Mouse (Mus musculus) G1E (cell line): ENCODE data around the gene Cbx7. TPM values are rescaled to one million over a fixed set of nuclear protein-coding genes. Genes with fewer than 3 reads are reported as not detected.

Experiments used
- ATAC-seq: 2 replicates; pipeline ENCODE4 v1.8.0; 2016; ENCODE audit warnings: mild to moderate bottlenecking; ENCODE audit not compliant: insufficient number of reproducible peaks, poor library complexity, low FRiP score, severe bottlenecking; ENCODE audit errors: extremely low read depth
- DNase-seq: peaks from one replicate; pipeline ENCODE4 v3.0.0; 2012; ENCODE audit warnings: low spot score
- H3K27me3 ChIP-seq: 2 replicates; pipeline ENCODE4 v1.6.1; 2012; ENCODE audit warnings: mild to moderate bottlenecking, low read length, inconsistent platforms; ENCODE audit not compliant: insufficient read depth
- H3K36me3 ChIP-seq: replicated peaks from 2 replicates; pipeline ENCODE3; 2012; ENCODE audit warnings: mild to moderate bottlenecking, inconsistent platforms
- H3K4me1 ChIP-seq: 2 replicates; pipeline ENCODE4 v1.6.1; 2012; ENCODE audit warnings: low read depth, low read length, inconsistent platforms, mixed read lengths; ENCODE audit not compliant: insufficient read depth
- H3K4me3 ChIP-seq: 2 replicates; pipeline ENCODE4 v1.5.1; 2012; ENCODE audit warnings: low read depth, mild to moderate bottlenecking, inconsistent platforms, low read length, moderate library complexity, mixed read lengths
- H3K9me3 ChIP-seq: replicated peaks from 2 replicates; pipeline ENCODE4 v1.6.1; 2012; ENCODE audit warnings: inconsistent platforms
- CTCF ChIP-seq: IDR thresholded peaks from 2 replicates; pipeline ENCODE4 v1.5.1; 2012; ENCODE audit warnings: low read depth, low read length, inconsistent platforms, mixed read lengths
- GATA1 ChIP-seq: IDR thresholded peaks from 2 replicates; pipeline ENCODE4 v1.6.1; 2012; ENCODE audit warnings: borderline replicate concordance, low read length, inconsistent platforms, mixed read lengths
- GATA2 ChIP-seq: IDR thresholded peaks from 2 replicates; pipeline ENCODE4 v1.6.1; 2012; ENCODE audit warnings: low read depth, low read length, inconsistent platforms, borderline replicate concordance
- POLR2AphosphoS5 ChIP-seq: IDR thresholded peaks from 2 replicates; pipeline ENCODE4 v1.6.1; 2012; ENCODE audit warnings: low read depth, low read length, inconsistent platforms; ENCODE audit not compliant: insufficient replicate concordance
- TAL1 ChIP-seq: conservative IDR thresholded peaks from 2 replicates; pipeline ENCODE4 v1.6.1; 2012; ENCODE audit warnings: low read depth, low read length, inconsistent platforms, mixed read lengths
- polyA plus RNA-seq: library from polyadenylated mRNA; stranded (reverse); fragments of >175 nt; gene quantifications from 2 replicates; pipeline ENCODE4 v1.2.3, GENCODE M21; 2012
- total RNA-seq, 2 experiments: library from RNA; stranded (forward) in 1 of 2; stranded (reverse) in 1 of 2; fragments of 200-1000 nt in 1 of 2; fragments of >200 nt in 1 of 2; fragmentation: Nextera tagmentation in 1 of 2; gene quantifications; 2 replicates each; pipeline ENCODE4 v1.2.3; 2014 to 2017

Gene Cbx7
- total and polyA plus RNA-seq, 3 experiments: 2.7 to 9.5 (median 8.4) TPM

GRCm38 (mm10) chr15:79882623-79883267 lies 88.2 kb downstream of the Cbx7 start:
- no peaks in the 10 kb centered on the region for H3K36me3 ChIP-seq
- peaks cover 3% of the 10 kb centered on the region; the same call in 1 of the 2 replicates for H3K4me1 ChIP-seq
- H3K9me3 ChIP-seq: no peaks in the 10 kb centered on the region
- ATAC-seq (no peak), DNase-seq (no peak)
- peaks cover 28% of the 10 kb centered on the region for H3K27me3 ChIP-seq
- no peak overlapping the region for H3K4me3 ChIP-seq
- TF ChIP-seq TAL1 (no peak), POLR2AphosphoS5 (no peak), GATA1 (no peak), CTCF (no peak), GATA2 (no peak)

- no peak for ATAC-seq
- no peak for DNase-seq
- TF ChIP-seq CTCF (no peak), POLR2AphosphoS5 (no peak), GATA1 (no peak), GATA2 (no peak), TAL1 (no peak)
Observed at GRCm38 (mm10) chr15:79880477-79880876, 90.4 kb downstream of the Cbx7 start.

GRCm38 (mm10) chr15:79879319-79879718 lies 91.6 kb downstream of the Cbx7 start:
- DNase-seq (no peak), ATAC-seq (no peak)
- H3K27me3 ChIP-seq: peaks cover 33% of the 10 kb centered on the region
- no peaks in the 10 kb centered on the region for H3K36me3 ChIP-seq
- TF ChIP-seq GATA2: no peak
- TF ChIP-seq CTCF: no peak
- H3K4me1 ChIP-seq: peaks cover 3% of the 10 kb centered on the region; the same call in 1 of the 2 replicates
- H3K9me3 ChIP-seq: no peaks in the 10 kb centered on the region
- H3K4me3 ChIP-seq: no peak overlapping the region

More at GRCm38 (mm10) chr15:79880477-79880876, 90.4 kb downstream of the Cbx7 start:
- Histone ChIP-seq H3K4me1 (peaks cover 3% of the 10 kb centered on the region; the same call in 1 of the 2 replicates), H3K27me3 (peaks cover 31% of the 10 kb centered on the region), H3K36me3 (no peaks in the 10 kb centered on the region), H3K9me3 (no peaks in the 10 kb centered on the region), H3K4me3 (no peak overlapping the region)

- Histone ChIP-seq H3K36me3 (no peaks in the 10 kb centered on the region), H3K4me3 (no peak overlapping the region), H3K27me3 (peaks cover 33% of the 10 kb centered on the region), H3K9me3 (no peaks in the 10 kb centered on the region), H3K4me1 (peaks cover 3% of the 10 kb centered on the region; the same call in 1 of the 2 replicates)
- ATAC-seq (no peak), DNase-seq (no peak)
- TF ChIP-seq GATA2 (no peak), TAL1 (no peak), CTCF (no peak), POLR2AphosphoS5 (no peak), GATA1 (no peak)
Observed at GRCm38 (mm10) chr15:79878725-79879136, 92.2 kb downstream of the Cbx7 start.

GRCm38 (mm10) chr15:79875261-79875995 lies 95.5 kb downstream of the Cbx7 start:
- H3K9me3 ChIP-seq: no peaks in the 10 kb centered on the region

DNA sequence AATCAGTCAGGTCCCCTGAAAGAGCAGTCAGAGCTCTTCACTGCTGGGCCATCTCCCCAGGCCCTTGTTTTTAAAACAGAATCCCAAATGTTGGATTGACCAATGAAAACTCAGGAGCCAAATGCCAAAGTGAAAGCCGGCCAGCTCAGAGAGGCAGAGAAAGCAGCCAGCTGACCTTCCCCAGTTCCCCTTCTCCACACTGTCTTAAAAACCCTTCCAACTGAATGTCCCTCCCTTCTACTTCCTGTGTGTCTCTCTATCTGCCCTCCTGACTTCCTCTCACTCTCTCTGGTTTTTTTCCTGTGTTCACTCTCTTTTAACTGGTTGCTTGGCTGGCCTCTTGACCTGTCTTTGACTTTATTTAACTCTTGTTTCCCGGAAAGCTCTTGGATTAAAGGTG lies 96.9 kb downstream of the Cbx7 start:
- no peaks in the 10 kb centered on the region for H3K4me1 ChIP-seq
- H3K4me3 ChIP-seq: no peak overlapping the region
- no peak for TF ChIP-seq POLR2AphosphoS5
- no peak for TF ChIP-seq GATA1
- no peak for TF ChIP-seq CTCF
- no peak for TF ChIP-seq GATA2
- no peak for TF ChIP-seq TAL1
- ATAC-seq (no peak), DNase-seq (no peak)
- H3K9me3 ChIP-seq: no peaks in the 10 kb centered on the region
- H3K27me3 ChIP-seq: peaks cover 13% of the 10 kb centered on the region
- no peaks in the 10 kb centered on the region for H3K36me3 ChIP-seq

More at GRCm38 (mm10) chr15:79875261-79875995, 95.5 kb downstream of the Cbx7 start:
- no peak for ATAC-seq
- peaks cover 15% of the 10 kb centered on the region for H3K27me3 ChIP-seq
- no peak for DNase-seq
- TF ChIP-seq GATA2 (no peak), GATA1 (no peak), CTCF (no peak), POLR2AphosphoS5 (no peak), TAL1 (no peak)
- no peak overlapping the region for H3K4me3 ChIP-seq
- no peaks in the 10 kb centered on the region for H3K4me1 ChIP-seq
- H3K36me3 ChIP-seq: no peaks in the 10 kb centered on the region

GRCm38 (mm10) chr15:79873545-79873944 lies 97.4 kb downstream of the Cbx7 start:
- DNase-seq: no peak
- no peak overlapping the region for H3K4me3 ChIP-seq
- TF ChIP-seq CTCF (no peak), GATA1 (no peak), POLR2AphosphoS5 (no peak), GATA2 (no peak), TAL1 (no peak)
- H3K4me1 ChIP-seq: no peaks in the 10 kb centered on the region
- H3K36me3 ChIP-seq: no peaks in the 10 kb centered on the region
- ATAC-seq: no peak
- H3K9me3 ChIP-seq: no peaks in the 10 kb centered on the region
- H3K27me3 ChIP-seq: peaks cover 13% of the 10 kb centered on the region; the same call in 1 of the 2 replicates
